Mouse (Mus musculus) cerebellum, adult 9-11 months (tissue): ENCODE results near the gene Olfr46.
"Not testable (repeated sequence)": the region's sequence is repeated elsewhere in the genome, so short reads cannot be mapped to it uniquely, and the experiment has no call there.

ENCODE experiments used
- DNase-seq: peaks from one replicate; pipeline ENCODE4 v3.0.0; 2022

Olfr46 gene

DNA sequence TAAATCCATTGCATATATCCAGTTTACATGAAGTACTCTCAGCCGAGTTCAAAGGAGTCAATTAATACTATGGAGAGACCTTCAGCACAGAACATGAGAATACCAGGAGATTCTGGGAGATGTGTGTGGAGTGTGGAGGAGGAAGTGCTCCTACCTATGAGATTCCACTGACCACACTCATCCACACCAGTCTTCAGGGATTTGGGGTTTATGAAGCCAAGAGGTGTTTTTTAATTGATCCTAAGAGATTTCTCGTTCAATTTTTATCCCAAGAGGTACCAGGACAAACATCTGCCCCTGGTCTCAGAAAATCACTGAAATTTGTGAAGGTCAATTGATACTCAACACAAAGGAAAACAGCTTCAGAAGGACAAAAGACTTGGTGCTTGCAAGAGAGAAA, at the start of gene Olfr46:
Olfr46 (plus strand) TSS at position 301 of the 400 bp plus-strand sequence.
- not testable (repeated sequence) for DNase-seq

DNA sequence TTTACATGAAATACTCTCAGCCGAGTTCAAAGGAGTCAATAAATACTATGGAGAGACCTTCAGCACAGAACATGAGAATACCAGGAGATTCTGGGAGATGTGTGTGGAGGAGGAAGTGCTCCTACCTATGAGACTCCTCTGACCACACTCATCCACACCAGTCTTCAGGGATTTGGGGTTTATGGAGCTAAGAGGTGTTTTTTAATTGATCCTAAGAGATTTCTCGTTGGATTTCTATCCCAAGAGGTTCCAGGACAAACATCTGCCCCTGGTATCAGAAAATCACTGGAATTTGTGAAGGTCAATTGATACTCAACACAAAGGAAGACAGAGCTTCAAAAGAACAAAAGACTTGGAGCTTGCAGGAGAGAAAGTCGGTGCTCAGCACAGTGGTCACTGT, 33.5 kb upstream of the Olfr46 start, which contains the start of gene Olfr538:
Olfr538 (plus strand) TSS at position 301 of the 400 bp plus-strand sequence.
- no peak for DNase-seq

DNA sequence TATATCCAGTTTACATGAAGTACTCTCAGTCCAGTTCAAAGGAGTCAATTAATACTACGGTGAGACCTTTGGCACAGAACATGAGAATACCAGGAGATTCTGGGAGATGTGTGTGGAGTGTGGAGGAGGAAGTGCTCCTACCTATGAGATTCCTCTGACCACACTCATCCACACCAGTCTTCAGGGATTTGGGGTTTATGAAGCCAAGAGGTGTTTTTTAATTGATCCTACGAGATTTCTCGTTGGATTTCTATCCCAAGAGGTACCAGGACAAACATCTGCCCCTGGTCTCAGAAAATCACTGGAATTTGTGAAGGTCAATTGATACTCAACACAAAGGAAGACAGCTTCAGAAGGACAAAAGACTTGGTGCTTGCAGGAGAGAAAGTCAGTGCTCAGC, 27.6 kb downstream of the Olfr46 start, which contains the start of gene Olfr61:
Olfr61 (plus strand) TSS at position 301 of the 400 bp plus-strand sequence.
- DNase-seq: not testable (repeated sequence)

DNA sequence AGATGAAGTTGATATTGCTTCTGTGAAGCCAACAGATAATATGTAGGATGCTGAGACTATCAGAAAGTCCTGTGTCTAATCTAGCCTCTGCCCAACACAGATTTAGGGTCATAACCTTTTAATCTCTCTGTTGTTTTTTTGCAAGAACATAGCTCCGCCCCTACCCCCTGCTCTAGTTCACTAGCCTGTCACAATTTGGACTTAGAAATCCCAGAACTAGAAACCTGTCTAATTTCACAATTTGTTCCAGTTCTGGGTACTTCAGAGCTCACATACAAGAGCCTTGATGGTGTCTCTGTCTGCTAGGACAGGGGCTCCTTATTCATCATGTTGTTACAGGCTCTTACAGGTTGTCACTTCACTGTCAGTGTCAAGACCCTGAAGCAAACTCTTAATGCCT, 29.5 kb downstream of the Olfr46 start:
- no peak for DNase-seq

DNA sequence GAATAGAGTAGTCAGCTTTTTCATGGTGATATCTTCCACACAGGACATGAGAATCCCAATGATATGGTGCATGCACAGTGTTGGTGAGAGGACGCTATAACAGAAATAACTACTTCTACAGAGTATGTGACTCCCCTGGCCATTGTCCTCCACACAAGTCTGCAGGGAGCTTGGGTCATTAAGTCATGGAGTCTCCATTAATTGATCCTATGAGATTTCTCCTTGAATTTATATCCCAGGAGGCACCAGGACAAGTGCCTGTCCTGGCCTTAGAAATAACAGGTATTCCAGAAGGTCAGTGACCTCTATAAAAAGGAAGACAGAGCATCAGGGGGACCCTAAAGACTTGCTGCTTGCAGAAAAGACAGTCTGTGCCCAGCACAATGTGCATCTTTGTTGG, 45.1 kb downstream of the Olfr46 start, which contains the start of gene Olfr53:
Olfr53 (plus strand) TSS at position 301 of the 400 bp plus-strand sequence.
- no peak for DNase-seq

DNA sequence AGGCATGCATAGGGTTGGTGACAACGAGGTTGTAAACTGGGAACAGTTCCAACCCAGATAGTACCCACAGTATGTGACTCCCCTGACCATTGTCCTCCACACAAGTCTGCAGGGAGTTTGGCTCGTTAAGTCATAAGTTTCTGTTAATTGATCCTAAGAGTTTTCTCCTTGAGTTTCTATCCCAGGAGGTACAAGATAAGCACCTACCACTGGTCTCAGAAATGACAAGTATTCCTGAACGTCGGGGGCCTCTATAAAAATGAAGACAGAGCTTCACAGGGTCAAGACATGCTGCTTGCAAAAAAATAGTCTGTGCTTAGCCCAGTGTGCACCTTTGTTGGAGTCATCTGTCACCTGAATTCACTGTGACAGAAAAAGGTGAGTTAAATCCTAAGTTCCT, 58.6 kb downstream of the Olfr46 start, which contains the start of gene Olfr539:
Olfr539 (plus strand) TSS at position 301 of the 400 bp plus-strand sequence.
- DNase-seq: no peak
